Mouse (Mus musculus) heart, embryonic 14.5 days (tissue): ENCODE data around the gene Rprm. TPM values are rescaled to one million over a fixed set of nuclear protein-coding genes. Genes with fewer than 3 reads are reported as not detected.

Experiments used
- ATAC-seq: fragments of 200-750 bp; cut with Nextera tagmentation; 2 replicates; pipeline ENCODE4 v1.8.0; 2017; ENCODE audit warnings: low read depth, moderate TSS enrichment; ENCODE audit not compliant: insufficient number of reproducible peaks, insufficient read depth, low FRiP score
- H3K27ac ChIP-seq, 2 experiments: fragments of 200-500 bp in 1 of 2; fragments of 300-500 bp in 1 of 2; sonication (generic) in 1 of 2; replicated peaks in 1 of 2; 2 replicates each; pipeline ENCODE4 v1.5.1; 2012 to 2014; ENCODE audit warnings: low read depth in 2 of 2, low read length in 2 of 2, control low read depth in 1 of 2, mild to moderate bottlenecking in 1 of 2, mixed read lengths in 1 of 2; ENCODE audit not compliant: control insufficient read depth in 1 of 2, insufficient read depth in 1 of 2
- H3K27me3 ChIP-seq: fragments of 300-500 bp; sonication (generic); 2 replicates; pipeline ENCODE4 v1.6.1; 2014; ENCODE audit warnings: mild to moderate bottlenecking, low read length, control low read depth; ENCODE audit not compliant: control insufficient read depth, insufficient read depth
- H3K36me3 ChIP-seq: fragments of 300-500 bp; sonication (generic); 2 replicates; pipeline ENCODE4 v1.6.1; 2014; ENCODE audit warnings: mild to moderate bottlenecking, control low read depth, low read length, mixed read lengths; ENCODE audit not compliant: control insufficient read depth, insufficient read depth
- H3K4me1 ChIP-seq, 2 experiments: fragments of 200-500 bp in 1 of 2; fragments of 300-500 bp in 1 of 2; sonication (generic) in 1 of 2; 2 replicates each; pipeline ENCODE4 v1.6.1; 2012 to 2014; ENCODE audit warnings: low read length in 2 of 2, control low read depth in 1 of 2, mixed read lengths in 1 of 2; ENCODE audit not compliant: control insufficient read depth in 2 of 2, insufficient read depth in 2 of 2
- H3K4me2 ChIP-seq: fragments of 300-500 bp; sonication (generic); 2 replicates; pipeline ENCODE4 v1.6.1; 2014; ENCODE audit warnings: mild to moderate bottlenecking, low read length
- H3K4me3 ChIP-seq, 2 experiments: fragments of 200-500 bp in 1 of 2; fragments of 300-500 bp in 1 of 2; sonication (generic) in 1 of 2; 2 replicates each; pipeline ENCODE4 v1.5.1; 2012 to 2014; ENCODE audit warnings: low read length in 2 of 2, mild to moderate bottlenecking in 2 of 2, control low read depth in 1 of 2, low read depth in 1 of 2, moderate library complexity in 1 of 2; ENCODE audit not compliant: control insufficient read depth in 1 of 2, insufficient read depth in 1 of 2
- H3K9ac ChIP-seq: fragments of 300-500 bp; sonication (generic); 2 replicates; pipeline ENCODE4 v1.6.1; 2014; ENCODE audit warnings: mild to moderate bottlenecking, low read length
- H3K9me3 ChIP-seq: fragments of 300-500 bp; sonication (generic); 2 replicates; pipeline ENCODE4 v1.6.1; 2016; ENCODE audit warnings: low read length, control low read depth; ENCODE audit not compliant: control insufficient read depth
- WGBS: fragments of 180-500 bp; shearing (Covaris S2); extraction: QIAGEN DNeasy Blood & Tissue Kit; methylation state at CpG from one replicate; pipeline ENCODE4 v1.1.7; 2014; 5-methylcytosine and 5-hydroxymethylcytosine counted together
- polyA plus RNA-seq: library from polyadenylated mRNA; unstranded; fragments of >200 nt; fragmentation: Nextera tagmentation; extraction: Ambion mirVana; gene quantifications from 2 replicates; pipeline ENCODE4 v1.2.1, GENCODE M21; 2014

Gene Rprm
- 0.27 and 0.72 TPM in 2 replicates for polyA plus RNA-seq

GRCm38 (mm10) chr2:54085430-54086087 is at the start of gene Rprm:
Rprm (minus strand) TSS chr2:54085552.
- Histone ChIP-seq H3K4me1 (peaks cover 8 to 15% of the 10 kb centered on the region in 2 experiments), H3K27ac (no peak within 1 kb of the TSS), H3K4me3 (peak within 1 kb of the TSS; percentile 49 to 50), H3K9ac (peak within 1 kb of the TSS; percentile 58; the same call in 1 of the 2 replicates), H3K4me2 (peak within 1 kb of the TSS; percentile 97), H3K9me3 (no peaks in the 10 kb centered on the region), H3K36me3 (no peaks in the 10 kb centered on the region), H3K27me3 (peaks cover 33% of the 10 kb centered on the region)
- peak; percentile 87 for ATAC-seq
- WGBS, result 4% methylated on average over 27 of the region's 27 CpGs

GRCm38 (mm10) chr2:54119305-54119704 is 34.0 kb upstream of the Rprm start:
- Histone ChIP-seq H3K36me3 (no peaks in the 10 kb centered on the region), H3K4me2 (no peak overlapping the region), H3K27me3 (no peaks in the 10 kb centered on the region), H3K27ac (no peak overlapping the region), H3K4me1 (no peaks in the 10 kb centered on the region), H3K9me3 (no peaks in the 10 kb centered on the region), H3K4me3 (no peak overlapping the region), H3K9ac (no peak overlapping the region)
- WGBS, result 75% methylated on average over 6 of the region's 6 CpGs
- ATAC-seq, result no peak

- Histone ChIP-seq H3K9me3 (no peaks in the 10 kb centered on the region), H3K27ac (no peak overlapping the region), H3K4me3 (no peak overlapping the region), H3K27me3 (no peaks in the 10 kb centered on the region), H3K9ac (no peak overlapping the region), H3K36me3 (no peaks in the 10 kb centered on the region), H3K4me2 (no peak overlapping the region), H3K4me1 (no peaks in the 10 kb centered on the region)
- WGBS, result 30% methylated on average over 3 of the region's 3 CpGs
- no peak for ATAC-seq
Measured at GRCm38 (mm10) chr2:54118881-54119280, 33.5 kb upstream of the Rprm start.

DNA sequence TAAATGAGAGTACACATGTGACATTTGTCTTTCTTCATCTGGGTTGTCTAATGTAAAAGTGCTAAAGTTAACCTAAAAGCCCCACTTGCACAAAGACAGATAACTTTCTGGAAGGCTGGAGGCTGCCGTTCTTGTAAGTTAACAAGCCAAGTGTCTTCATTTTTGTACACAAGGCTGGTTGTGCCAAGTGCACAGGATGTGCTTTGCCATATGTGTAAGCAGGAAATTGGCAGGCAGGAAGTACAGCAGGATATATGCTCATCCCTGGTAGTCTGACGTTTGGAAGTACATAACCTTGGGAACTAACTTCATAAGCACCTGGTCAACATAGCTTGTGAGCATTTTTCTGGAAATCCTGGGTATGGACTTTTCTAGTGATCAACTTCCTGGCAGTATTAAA is 25.9 kb upstream of the Rprm start:
- H3K4me2 ChIP-seq, result no peak overlapping the region
- H3K4me1 ChIP-seq, result no peaks in the 10 kb centered on the region
- no peaks in the 10 kb centered on the region for H3K9me3 ChIP-seq
- ATAC-seq, result no peak
- no peaks in the 10 kb centered on the region for H3K36me3 ChIP-seq
- no peak overlapping the region for H3K4me3 ChIP-seq
- H3K9ac ChIP-seq, result no peak overlapping the region
- H3K27me3 ChIP-seq, result no peaks in the 10 kb centered on the region
- 42% methylated on average over 2 of the region's 2 CpGs for WGBS
- H3K27ac ChIP-seq, result no peak overlapping the region

GRCm38 (mm10) chr2:54106232-54106726 is 20.9 kb upstream of the Rprm start:
- no peaks in the 10 kb centered on the region for H3K36me3 ChIP-seq
- WGBS, result 47% methylated on average over 1 of the region's 1 CpGs
- H3K27me3 ChIP-seq, result no peaks in the 10 kb centered on the region
- no peaks in the 10 kb centered on the region for H3K9me3 ChIP-seq
- H3K27ac ChIP-seq, result no peak overlapping the region
- H3K4me2 ChIP-seq, result no peak overlapping the region
- H3K9ac ChIP-seq, result no peak overlapping the region
- H3K4me3 ChIP-seq, result no peak overlapping the region
- ATAC-seq, result no peak
- no peaks in the 10 kb centered on the region for H3K4me1 ChIP-seq

DNA sequence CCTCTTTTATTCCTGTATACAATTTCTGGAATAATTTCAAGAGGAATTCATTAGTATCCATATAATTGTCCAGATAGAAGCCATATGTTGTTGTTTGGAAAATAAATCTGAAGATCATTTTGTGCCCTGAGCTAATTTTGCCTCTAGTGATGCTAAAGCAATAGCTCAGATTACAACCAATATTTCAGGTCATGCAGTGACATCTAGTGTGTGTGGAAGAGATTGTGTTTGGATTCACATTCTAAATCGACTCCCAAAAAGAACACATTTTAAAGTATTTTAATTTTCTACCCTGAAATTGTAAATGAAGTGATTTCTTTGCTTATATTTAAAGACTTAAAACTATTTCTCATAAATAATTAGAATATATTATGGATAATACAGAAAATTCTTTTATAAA is 14.6 kb upstream of the Rprm start:
- H3K9me3 ChIP-seq, result no peaks in the 10 kb centered on the region
- no peaks in the 10 kb centered on the region for H3K4me1 ChIP-seq
- H3K4me3 ChIP-seq, result no peak overlapping the region
- ATAC-seq, result no peak
- no peak overlapping the region for H3K4me2 ChIP-seq
- H3K27me3 ChIP-seq, result no peaks in the 10 kb centered on the region
- H3K36me3 ChIP-seq, result no peaks in the 10 kb centered on the region
- H3K9ac ChIP-seq, result no peak overlapping the region
- WGBS, result 73% methylated on average over 1 of the region's 1 CpGs
- no peak overlapping the region for H3K27ac ChIP-seq

DNA sequence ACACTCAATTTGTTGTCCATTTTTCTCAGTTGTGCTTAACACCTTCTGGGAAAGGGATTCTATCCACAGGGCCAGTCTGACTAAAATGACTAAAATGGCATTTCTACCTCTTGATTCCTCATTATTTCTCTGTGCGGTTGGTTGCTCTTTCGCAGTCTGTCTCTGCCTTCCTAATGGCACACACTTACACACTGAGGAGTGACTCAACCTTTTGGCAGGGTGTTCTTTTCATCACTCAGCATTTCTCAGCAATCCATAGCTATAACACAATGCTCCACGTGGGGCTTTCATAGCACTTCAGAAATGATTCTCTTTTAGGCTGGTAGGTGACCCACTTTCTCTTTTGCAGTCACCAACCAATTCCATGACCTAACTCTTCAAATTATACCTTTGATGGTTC is 7.3 kb upstream of the Rprm start:
- Histone ChIP-seq H3K36me3 (no peaks in the 10 kb centered on the region), H3K9me3 (no peaks in the 10 kb centered on the region), H3K27ac (no peak overlapping the region), H3K9ac (no peak overlapping the region), H3K4me1 (no peaks in the 10 kb centered on the region), H3K4me3 (no peak overlapping the region), H3K27me3 (no peaks in the 10 kb centered on the region), H3K4me2 (no peak overlapping the region)
- 78% methylated on average over 3 of the region's 3 CpGs for WGBS
- no peak for ATAC-seq

GRCm38 (mm10) chr2:54086254-54086653 is 902 bp upstream of the Rprm start:
- ATAC-seq, result no peak
- no peak overlapping the region for H3K4me3 ChIP-seq
- H3K9ac ChIP-seq, result no peak overlapping the region
- H3K4me2 ChIP-seq, result no peak overlapping the region
- no peaks in the 10 kb centered on the region for H3K9me3 ChIP-seq
- no peaks in the 10 kb centered on the region for H3K36me3 ChIP-seq
- no peak overlapping the region for H3K27ac ChIP-seq
- peaks cover 8 to 15% of the 10 kb centered on the region in 2 experiments for H3K4me1 ChIP-seq
- WGBS, result 64% methylated on average over 4 of the region's 4 CpGs
- peaks cover 29% of the 10 kb centered on the region for H3K27me3 ChIP-seq
